Mouse (Mus musculus) lung, postnatal 0 days (tissue): Measurements from ENCODE around the gene Dnah11.

ENCODE experiments used
- CTCF ChIP-seq: IDR thresholded peaks from 2 replicates; pipeline ENCODE4 v1.5.1; 2016; ENCODE audit warnings: antibody characterized with exemption, mild to moderate bottlenecking
- EP300 ChIP-seq: IDR thresholded peaks from 2 replicates; pipeline ENCODE4 v1.6.1; 2016; ENCODE audit warnings: antibody characterized with exemption, mild to moderate bottlenecking, control low read depth

DNA sequence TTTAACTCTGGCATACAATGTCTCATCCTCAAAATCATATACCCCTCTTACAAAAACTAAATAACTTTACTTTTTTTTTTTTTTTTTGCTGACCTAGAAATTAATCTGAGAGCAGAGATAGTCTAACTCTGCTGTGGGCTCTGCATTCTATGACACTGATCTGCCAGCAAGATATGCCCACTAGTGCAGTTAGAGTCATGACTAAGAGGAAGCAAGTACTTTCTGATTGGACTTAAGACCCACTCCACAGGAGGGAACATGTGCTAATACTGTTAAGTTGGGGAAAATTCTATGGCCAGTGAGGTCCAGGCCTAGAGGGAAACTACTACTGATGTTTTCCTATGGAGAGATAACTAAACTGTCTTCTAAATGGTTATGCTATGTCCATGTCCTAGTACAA, 225.1 kb downstream of the Dnah11 start:
- no peak for TF ChIP-seq EP300
- no peak for TF ChIP-seq CTCF
